In the genomic region with DNA sequence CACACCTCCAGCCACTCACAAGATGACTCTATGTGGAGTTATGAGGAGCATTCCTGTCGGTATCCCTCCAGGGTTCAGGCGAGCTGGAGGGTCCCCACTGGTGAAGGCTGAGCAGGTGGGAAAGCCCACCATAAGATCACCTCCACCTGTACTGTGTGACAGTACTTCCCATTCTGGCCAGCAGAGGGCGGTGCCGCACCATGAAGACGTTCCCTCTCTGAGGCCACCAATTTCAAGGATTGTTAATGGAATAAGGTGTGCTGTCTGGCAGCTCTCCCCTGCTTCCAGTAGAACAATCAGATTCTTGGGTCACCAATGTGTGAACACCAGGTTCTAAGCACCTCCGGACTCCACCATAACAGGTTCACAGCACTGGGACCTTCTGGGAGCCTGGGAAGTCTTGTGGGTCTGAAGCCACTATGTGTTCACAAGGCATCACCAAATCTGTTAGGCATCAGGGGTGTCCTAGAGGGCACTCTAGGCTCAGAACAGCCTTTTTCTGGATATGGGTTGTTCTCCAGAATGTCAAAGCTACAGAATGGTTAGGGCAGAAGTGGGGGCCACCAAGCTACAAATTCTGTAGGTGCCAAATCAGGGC, we compare ENCODE assay signal across 9 mouse cellular contexts. TPM values are rescaled to one million over a fixed set of nuclear protein-coding genes. Genes with fewer than 3 reads are reported as not detected.
A peak's percentile ranks its signal among the peaks of the same experiment; 100 is the strongest.
DNase-seq lines count a peak whose midpoint lies in the region; ATAC-seq and TF ChIP-seq lines count a peak whose summit lies in the region.
"Had no signal": no experiment of that assay in that cellular context is flagged by ENCODE, and none has a peak within 500 bp of the region (broad histone marks: within the 10 kb centered on the region; RNA-seq: fewer than 3 reads in every experiment).

No protein-coding gene starts in this region.

- peak; percentile 52 for DNase-seq in G1E (ENCODE audit: low spot score)
- peak; percentile 57 for DNase-seq in c-Kit-positive CD71-positive TER-119-positive erythroid progenitor cells, embryonic 14.5 days (ENCODE audit: low spot score)
- DNase-seq in heart, postnatal 36 days, result peak; percentile 87 to 94
- DNase-seq in layer of hippocampus, adult 18-20 months (ENCODE audit: low spot score in 2 of 2), result peak; percentile 66 to 86
- DNase-seq in ovary, postnatal 36 days (ENCODE audit: low spot score), result peak; percentile 76
- peak; percentile 81 for DNase-seq in thymus, postnatal 14 days

- H3K4me3 ChIP-seq in G1E (ENCODE audit: low read depth, low read length), result no peak overlapping the region
- H3K4me3 ChIP-seq in forebrain, embryonic 13.5 days, result no peak overlapping the region
- no peak overlapping the region for H3K4me3 ChIP-seq in lung, embryonic 15.5 days

- no peaks in the 10 kb centered on the region for H3K36me3 ChIP-seq in G1E (replicated peaks)
- no peaks in the 10 kb centered on the region for H3K36me3 ChIP-seq in forebrain, embryonic 13.5 days (ENCODE audit: poor library complexity, severe bottlenecking)
- no peaks in the 10 kb centered on the region for H3K36me3 ChIP-seq in lung, embryonic 15.5 days

- 4% methylated on average over 6 of the region's 6 CpGs for WGBS in forebrain, embryonic 13.5 days
- 4% methylated on average over 6 of the region's 6 CpGs for WGBS in lung, embryonic 15.5 days

- H3K27me3 ChIP-seq in G1E (ENCODE audit: insufficient read depth, low read length), result peaks cover 42% of the 10 kb centered on the region
- peaks cover 38% of the 10 kb centered on the region for H3K27me3 ChIP-seq in forebrain, embryonic 13.5 days
- H3K27me3 ChIP-seq in lung, embryonic 15.5 days, result 0 out of 2 replicates have a peak, but pooled peaks cover 6% of the 10 kb centered on the region

- H3K9me3 ChIP-seq in G1E (replicated peaks), result no peaks in the 10 kb centered on the region
- H3K9me3 ChIP-seq in forebrain, embryonic 13.5 days (replicated peaks), result no peaks in the 10 kb centered on the region
- H3K9me3 ChIP-seq in lung, embryonic 15.5 days, result no peaks in the 10 kb centered on the region

- no peaks in the 10 kb centered on the region for H3K4me1 ChIP-seq in G1E (ENCODE audit: insufficient read depth, low read depth, low read length)
- peaks cover 16% of the 10 kb centered on the region for H3K4me1 ChIP-seq in forebrain, embryonic 13.5 days
- peaks cover 37% of the 10 kb centered on the region for H3K4me1 ChIP-seq in lung, embryonic 15.5 days

- no peak overlapping the region for H3K4me2 ChIP-seq in forebrain, embryonic 13.5 days
- H3K4me2 ChIP-seq in lung, embryonic 15.5 days, result no peak overlapping the region

- intact Hi-C loops in heart, postnatal 36 days (cut with DNase I), result loop anchor here (1.0 to 10.0 kb wide), 5 partner anchors 29 to 219 kb away; no protein-coding TSS in a partner anchor

- no peak overlapping the region for H3K9ac ChIP-seq in forebrain, embryonic 13.5 days
- H3K9ac ChIP-seq in lung, embryonic 15.5 days, result no peak overlapping the region

- TF ChIP-seq CTCF in G1E (IDR thresholded peaks at IDR 0.05; ENCODE audit: low read depth, low read length), result peak; percentile 98

- ATAC-seq in G1E (ENCODE audit: extremely low read depth, insufficient number of reproducible peaks, low FRiP score, poor library complexity, severe bottlenecking), result no peak
- ATAC-seq in forebrain, embryonic 13.5 days, result peak; percentile 75
- ATAC-seq in lung, embryonic 15.5 days (ENCODE audit: borderline replicate concordance, extremely low read depth, low FRiP score, low TSS enrichment), result peak; percentile 38; the same call in 1 of the 2 replicates

- no peak overlapping the region for H3K27ac ChIP-seq in forebrain, embryonic 13.5 days
- no peak overlapping the region for H3K27ac ChIP-seq in lung, embryonic 15.5 days
- H3K27ac ChIP-seq: macrophage had no signal

RNA-seq across cellular contexts. Expression of a gene that starts 49.4 kb away (rescaled TPM):
- total RNA-seq in G1E (2014; fragmentation: Nextera tagmentation) (not detected in 2 replicates), G1E (2017) (not detected in 2 replicates)
- 0.03 TPM in 1 of 2 replicates, not detected in the other for polyA plus RNA-seq in G1E (2012)
- 2.9 and 4.5 TPM in 2 replicates for polyA plus RNA-seq in forebrain, embryonic 13.5 days (2015; fragmentation: Nextera tagmentation; extraction: Ambion mirVana)
- total RNA-seq in heart, postnatal 36 days (2021), result 10 to 100 TPM in 1 of 2 experiments, 1 to 10 TPM in 1; 10.0 to 11.4 TPM
- 1 to 10 TPM; 3.2 to 3.4 TPM for total RNA-seq in layer of hippocampus, adult 18-20 months (2021)
- polyA plus RNA-seq in lung, embryonic 15.5 days (2015; fragmentation: Nextera tagmentation; extraction: Ambion mirVana), result 25.4 and 27.8 TPM in 2 replicates
- polyA plus RNA-seq: macrophage had no signal

Comparison
In these comparisons a context has a peak if more than half of its experiments do, and no peak if none do; other contexts are left out.
1. RNA of a gene that starts 49.4 kb away (total RNA-seq): 10.0 to 11.4 TPM in heart, postnatal 36 days and 3.2 to 3.4 TPM in layer of hippocampus, adult 18-20 months; not detected in G1E; every median in the first group is over 4 times any median in the second.
2. Peak in every context shown above with its lines, with median percentiles within 50 percentile points of each other: DNase-seq.